Mouse (Mus musculus) liver, adult (tissue): ENCODE data around the gene Srsf3.

Source experiments
- GATA4 ChIP-seq: IDR thresholded peaks from 2 replicates; pipeline ENCODE4 v1.6.1; 2014; ENCODE audit warnings: mild to moderate bottlenecking, low read length; ENCODE audit not compliant: insufficient replicate concordance

Srsf3 gene

GRCm38 (mm10) chr17:29008326-29008650 lies 24.1 kb upstream of the Srsf3 start:
- TF ChIP-seq GATA4 = no peak

DNA sequence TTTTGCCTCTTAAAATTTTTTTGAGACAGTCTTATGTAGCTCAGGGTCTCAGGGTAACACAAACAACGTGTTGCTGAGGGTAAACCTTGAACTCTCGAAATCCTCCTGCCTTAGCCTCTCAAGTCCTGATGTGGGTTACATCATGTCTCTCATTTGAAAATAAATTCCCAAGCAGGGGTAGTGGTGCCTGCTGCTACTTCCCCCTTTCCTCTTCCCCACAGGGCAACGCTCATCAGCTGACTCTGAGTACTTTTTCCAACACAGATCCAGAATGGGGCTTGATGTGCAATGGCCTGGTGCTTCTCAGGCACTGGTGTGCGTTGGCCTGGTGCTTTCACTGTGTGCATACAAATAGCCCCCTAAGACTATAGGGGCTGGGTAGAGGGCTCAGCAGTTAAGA lies 23.2 kb upstream of the Srsf3 start:
- TF ChIP-seq GATA4 = no peak

- TF ChIP-seq GATA4 = no peak
Measured at GRCm38 (mm10) chr17:29014235-29014634, 18.2 kb upstream of the Srsf3 start.

DNA sequence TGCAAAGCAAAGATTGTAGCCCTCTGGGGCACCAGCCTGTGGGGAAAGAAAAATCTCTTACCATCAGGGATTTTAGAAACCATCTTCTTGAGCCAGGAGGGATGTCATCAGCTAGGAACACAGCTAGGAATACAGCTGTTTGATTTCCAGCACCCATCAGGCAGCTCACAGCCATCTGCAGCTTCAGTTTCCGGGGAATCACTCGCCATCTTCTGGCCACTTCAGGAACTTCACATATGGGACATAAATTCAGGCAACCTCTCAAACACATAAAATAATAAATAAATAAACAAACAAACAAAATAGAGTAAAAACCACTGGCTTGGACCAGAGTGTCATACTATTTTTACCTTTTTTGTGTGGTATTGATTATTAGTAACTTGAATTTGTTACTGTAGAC lies 16.8 kb upstream of the Srsf3 start:
- no peak for TF ChIP-seq GATA4

DNA sequence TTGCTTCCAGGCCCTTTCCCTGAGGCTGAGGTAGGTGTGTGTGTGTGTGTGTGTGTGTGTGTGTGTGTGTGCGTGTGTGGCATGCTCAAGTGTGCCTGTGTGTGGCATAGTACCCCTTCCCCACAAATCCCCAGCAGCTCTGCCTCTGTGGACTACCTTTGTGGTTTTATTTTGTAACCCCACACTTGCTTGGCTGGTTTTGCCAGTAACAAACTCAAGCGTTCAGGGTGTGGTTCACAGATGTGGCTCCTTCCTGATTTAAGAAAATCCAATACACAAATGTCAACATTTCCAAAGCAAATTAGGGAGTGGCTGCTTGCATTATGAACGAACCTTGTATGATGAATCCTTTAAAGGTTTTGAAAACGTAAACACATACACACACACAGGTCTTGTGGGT lies 15.7 kb upstream of the Srsf3 start:
- no peak for TF ChIP-seq GATA4

DNA sequence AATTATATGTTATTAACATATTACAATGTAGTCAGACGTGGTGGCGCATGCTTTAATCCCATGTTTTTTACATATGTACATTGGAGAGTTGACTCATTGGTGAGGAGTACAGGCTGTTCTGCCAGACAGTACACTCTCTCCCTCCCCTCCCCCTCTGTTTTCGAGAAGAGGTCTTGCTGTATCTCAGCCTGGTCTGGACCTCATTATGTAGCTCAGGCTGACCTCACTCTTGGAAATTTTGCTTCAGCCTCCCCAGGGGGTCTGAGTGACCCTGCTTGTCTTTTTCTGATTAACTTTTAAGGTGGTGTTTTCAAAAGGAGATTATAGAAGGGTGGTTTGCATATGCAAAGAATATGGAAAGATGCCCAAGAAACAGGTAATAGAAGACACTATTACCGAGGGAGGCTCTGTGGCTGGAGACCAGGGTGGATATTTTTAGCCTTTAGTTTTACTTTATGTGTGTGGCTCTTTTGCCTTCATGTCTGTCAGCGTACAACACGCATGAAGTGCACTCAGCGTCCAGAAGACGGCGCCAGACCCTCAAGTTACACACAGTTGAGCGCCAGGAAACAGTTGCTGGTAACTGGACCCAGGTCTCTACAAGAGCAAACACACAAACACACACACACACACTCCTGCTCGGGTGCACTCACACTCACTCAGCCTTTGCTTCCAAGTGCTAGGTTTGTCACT lies 14.0 kb upstream of the Srsf3 start:
- no peak for TF ChIP-seq GATA4

- no peak for TF ChIP-seq GATA4
Measured at GRCm38 (mm10) chr17:29019391-29019790, 13.0 kb upstream of the Srsf3 start.

- TF ChIP-seq GATA4 = no peak
Measured at GRCm38 (mm10) chr17:29020444-29020843, 12.0 kb upstream of the Srsf3 start.

DNA sequence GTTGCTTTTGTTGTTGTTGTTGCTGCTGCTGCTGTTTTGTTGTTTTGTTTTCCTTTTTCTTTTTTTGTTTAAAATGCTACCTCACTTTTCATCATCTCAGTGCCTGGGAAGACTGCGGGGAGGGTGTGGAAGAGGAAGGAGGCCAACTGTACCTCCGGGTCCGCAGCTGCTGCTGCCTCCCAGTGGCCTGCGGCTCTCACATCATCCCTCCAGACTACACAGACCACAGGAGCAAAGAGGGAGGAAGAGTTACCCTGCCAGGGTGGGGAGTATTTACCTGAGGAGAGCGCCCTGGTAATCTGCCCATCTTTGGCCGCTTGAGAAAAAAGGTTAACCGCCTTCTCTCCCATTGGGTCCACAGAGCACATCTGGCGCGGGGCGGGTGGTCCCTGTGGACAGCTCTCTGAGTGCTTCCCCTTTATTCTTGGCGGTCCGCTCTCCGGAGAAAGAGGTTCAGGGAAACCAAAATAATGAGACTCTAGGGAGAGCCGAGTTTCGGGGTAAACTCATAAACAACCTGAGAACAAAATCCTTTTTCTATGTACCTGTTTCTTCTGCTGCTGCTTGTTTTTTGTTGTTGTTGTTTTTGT lies 10.1 kb upstream of the Srsf3 start:
- TF ChIP-seq GATA4 = no peak

- TF ChIP-seq GATA4 = no peak
Measured at GRCm38 (mm10) chr17:29023346-29023745, 9.1 kb upstream of the Srsf3 start.

DNA sequence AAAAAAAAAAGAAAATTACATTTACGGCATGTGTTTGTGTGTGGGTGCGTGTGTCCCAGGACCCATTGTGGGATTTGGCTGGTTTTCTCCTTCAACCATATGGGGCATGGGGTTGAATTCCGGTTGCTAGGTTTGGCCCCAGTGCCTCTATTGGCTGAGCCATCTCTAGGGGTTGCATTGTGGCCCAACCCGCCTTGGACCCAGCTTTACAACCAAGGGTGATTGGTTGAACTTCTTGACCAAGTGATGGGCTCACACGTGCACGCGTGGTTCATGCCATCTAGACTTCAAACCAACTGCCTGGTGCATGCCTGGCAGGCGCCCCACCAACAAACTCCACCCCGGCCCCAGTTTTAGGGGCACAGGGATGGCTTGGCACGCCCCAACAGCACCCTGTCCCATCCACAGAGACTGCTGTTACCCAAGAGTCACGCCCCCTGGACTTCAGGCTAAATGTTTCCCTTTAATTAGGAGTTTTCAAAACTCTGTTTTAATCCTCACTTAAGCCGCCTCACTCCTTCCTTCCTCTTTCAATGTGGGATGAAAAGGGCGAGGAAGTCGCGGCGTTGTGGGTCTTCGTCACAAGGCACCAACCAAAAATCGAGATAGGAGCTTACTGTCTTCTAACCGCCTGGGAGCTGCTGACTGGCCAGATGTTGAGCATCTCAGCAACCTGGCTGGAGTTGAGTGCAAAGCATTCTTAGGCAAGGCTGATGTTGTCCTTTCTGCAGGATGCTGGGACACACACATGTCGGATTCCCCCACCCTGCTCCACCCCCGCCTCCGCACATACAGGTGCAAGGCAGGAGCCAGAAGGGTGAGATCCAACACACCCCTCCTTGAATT lies 8.2 kb upstream of the Srsf3 start:
- no peak for TF ChIP-seq GATA4

DNA sequence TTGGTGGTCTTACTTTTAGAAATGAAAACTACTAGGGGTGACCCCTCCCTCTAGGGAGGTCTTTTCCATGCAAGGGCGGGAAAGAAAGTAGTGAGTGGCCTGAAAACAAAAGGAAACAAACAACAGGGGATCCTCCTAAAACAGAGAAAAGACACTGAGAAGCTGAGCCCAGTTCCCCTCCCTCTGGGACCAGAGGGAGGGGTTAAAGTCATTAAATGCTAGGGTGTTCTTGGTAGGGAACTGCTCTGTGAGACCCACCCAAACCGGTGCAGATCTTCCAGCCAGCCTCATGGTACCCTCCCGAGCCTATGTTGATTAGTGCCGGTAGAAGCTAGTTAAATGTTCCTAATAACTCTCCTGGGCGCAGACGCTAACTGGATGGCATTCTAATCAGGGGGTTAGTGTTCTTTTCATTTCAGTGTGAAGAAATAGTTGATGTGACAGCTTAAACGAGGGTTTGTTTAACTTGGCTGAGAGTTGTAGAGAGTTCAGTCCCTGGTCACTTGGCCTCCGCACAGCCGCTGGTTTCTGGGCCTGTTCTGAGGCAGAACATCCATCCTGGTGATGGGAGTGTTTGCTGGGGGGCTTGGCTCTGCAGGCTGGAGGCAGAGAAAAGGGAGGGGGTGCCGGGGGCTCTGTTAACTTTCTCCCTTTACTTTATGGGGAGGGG lies 7.4 kb upstream of the Srsf3 start:
- no peak for TF ChIP-seq GATA4

- TF ChIP-seq GATA4 = no peak
Measured at GRCm38 (mm10) chr17:29026652-29027356, 5.6 kb upstream of the Srsf3 start.

GRCm38 (mm10) chr17:29030321-29031034 lies 1.9 kb upstream of the Srsf3 start:
- no peak for TF ChIP-seq GATA4

- no peak for TF ChIP-seq GATA4
Measured at GRCm38 (mm10) chr17:29031771-29032273, 606 bp upstream of the Srsf3 start.

DNA sequence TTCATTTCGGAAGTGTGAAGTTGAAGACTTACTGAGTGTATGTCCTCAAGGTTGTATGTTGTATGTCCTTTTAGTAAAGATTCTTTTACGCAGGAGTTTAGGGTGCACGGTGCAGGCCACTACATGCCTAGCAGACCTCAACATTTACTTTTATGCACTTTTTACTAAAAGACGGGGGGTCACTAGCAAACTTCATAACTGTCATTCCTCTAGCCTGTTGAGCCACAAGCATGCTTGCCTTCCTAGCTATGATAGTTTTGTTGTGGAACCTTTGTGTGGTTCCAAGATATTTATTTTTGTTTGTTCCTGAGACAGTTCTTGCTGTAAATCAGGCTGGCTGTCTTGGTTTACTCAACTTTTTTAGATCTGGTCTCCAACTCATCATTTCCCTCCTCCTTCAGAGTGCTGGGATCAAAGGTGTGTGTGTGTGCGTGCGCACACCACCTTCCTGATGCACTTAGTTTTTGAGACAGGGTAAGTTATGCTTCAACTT lies 1.2 kb downstream of the Srsf3 start:
- no peak for TF ChIP-seq GATA4
